Mouse (Mus musculus) CD8-positive naive resting alpha-beta T cell, adult 2 months (primary cell): Measurements from ENCODE around the gene Inhba.

ENCODE experiments used
- DNase-seq, 2 experiments: peaks; one replicate each; pipeline ENCODE4 v3.0.0; 2022; ENCODE audit warnings: low read depth in 2 of 2, low spot score in 2 of 2

The Inhba gene

DNA sequence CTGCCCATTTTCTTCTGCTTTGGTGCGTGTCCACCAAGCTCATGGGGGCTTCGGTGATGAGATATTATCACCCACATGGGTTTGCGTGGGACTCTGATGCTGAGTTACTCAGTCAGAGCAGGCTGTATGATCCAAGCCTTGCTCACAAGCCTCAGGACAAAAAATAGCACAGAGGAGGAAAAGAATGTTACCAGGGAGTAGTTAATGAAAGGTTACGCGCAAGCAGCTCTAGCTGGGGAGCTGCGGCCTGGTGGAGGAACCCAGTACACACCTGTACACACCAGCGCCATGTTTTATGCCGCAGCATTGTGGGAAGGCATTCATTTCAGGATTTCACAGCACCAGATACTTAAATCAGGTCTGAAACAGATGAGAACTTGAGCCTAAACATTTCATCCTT is 10.9 kb downstream of the Inhba start:
- DNase-seq: no peak

DNA sequence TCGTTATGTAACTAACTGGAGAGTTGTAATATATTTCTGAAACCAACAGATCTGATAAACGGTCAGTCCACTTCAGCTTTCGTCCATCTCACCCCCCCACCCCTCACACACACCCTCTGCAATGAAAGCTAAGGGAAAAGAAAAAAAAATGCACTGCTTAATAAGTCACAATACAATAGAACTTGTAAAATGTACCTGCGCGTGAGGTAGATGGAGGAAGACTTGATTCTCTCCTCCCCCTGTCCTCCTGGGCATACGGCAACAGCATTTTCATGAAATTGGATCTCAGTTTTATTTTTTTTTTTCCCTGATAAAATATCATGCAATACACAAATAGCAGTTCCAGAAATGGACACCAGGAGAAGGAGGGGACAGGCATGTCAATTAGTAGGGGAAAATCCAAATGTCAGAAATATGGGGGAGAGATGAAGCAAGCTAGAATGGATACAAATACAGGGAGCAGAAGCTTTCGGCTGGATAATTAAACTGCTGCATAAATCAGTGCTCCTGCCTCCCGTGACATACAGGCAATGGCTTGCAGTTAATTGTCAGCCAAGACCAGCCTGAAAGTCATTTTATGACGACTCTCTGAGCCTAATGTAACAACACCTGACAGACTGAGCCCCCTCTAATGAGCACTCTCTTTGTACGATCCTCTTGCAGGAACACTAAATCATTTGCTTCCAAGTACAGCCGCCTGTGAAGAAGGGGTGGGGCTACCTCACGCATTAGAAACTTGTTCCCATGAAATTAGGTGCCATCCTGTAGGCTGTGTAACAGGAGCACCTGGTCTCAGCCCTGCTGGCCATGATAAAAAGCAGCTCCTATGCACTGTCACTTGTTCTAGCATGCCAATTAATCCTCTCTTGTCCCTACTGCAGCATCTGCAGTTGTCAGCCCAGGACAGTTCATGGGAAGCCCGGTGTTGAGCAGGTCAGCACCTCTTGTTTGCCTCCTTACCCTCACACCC is 11.7 kb downstream of the Inhba start:
- DNase-seq: no peak

DNA sequence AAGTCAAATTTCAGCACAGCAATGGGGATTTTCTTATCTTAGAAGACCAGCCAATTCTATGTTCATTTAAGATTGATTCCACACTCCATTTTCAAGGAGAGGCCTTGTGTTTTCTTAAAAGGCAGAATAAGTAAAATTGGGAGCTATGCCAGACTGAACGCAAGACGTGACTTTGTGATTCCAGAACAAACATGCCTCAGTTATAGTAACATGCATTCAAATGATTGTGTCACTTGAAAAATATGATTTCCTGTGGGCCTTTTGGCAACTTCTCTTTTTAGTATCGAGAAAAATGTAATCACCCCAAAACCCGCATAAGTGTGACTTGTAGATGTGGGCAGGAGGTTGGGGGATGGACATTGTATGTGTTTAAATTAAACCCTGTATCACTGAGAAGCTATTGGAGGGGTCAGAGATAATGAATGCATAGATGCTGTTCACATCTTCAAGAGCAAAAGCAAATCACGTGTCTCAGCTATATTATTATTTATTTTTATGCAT is 19.0 kb downstream of the Inhba start:
- no peak for DNase-seq

DNA sequence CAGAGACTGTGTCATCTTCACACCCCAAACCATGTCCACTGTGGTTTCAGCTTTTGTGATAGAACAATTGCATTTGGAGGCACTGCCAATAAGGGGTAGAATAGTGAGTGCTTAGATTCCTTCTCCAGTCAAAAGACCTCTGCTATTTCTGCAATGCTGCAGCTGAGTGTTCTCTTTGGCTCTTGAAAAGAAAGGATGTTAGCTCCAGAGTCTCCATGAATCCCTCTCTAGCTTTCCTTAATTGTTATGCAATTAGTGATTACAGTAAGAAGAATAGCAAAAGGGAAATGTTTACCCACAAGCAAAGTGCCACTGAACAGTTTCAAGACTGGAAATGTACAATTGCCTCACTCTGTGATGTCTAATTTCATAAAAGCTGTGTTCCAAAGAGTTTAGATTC is 20.8 kb downstream of the Inhba start:
- no peak for DNase-seq

DNA sequence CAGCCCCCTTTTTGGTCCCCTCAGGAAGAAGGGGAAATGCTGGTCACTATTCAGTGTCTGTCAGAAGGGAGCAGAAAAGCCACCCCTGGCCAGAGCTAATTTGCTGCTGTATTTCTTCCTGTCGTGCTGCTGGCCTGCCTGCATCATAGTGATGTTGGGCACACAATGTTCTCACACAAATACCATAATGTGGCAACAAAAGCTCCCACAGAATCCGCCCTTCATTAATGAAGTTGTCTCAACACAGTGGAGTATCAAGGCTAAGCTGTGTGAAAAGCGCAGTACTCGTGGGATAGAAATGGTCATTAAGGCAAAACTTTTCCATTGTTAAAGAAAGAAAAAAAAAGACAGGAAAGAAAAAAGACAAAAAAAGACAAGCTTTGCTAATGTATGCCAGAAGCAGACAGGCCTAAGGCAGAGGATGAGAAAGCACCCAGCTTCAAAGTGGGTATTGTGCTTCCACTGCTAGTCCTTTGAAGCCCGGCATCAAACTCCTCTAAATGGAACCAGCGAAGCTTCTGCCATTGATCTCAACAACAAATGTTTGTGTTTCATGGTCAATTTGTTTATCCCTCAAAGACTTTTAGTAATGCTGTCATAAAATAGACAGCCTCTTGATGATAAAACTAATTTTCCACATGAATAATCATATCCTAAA is 21.4 kb downstream of the Inhba start:
- no peak for DNase-seq

DNA sequence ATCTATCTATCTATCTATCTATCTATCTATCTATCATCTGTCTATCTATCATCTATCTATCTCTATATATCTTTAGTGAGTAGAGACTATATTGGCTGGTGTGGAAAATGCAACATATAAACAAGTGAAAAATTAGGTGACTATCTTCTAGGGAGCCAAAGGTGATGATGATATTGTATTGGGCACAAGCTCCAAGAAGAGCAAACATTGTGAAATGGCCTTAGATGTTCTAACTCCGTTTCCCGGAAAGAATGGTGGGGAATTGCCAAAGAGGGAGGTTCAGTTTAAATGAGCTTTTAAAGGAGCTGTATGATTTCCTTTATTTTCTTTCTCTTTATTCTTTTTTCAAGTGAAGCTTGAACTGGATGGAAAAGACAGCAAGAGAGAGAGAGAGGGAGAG is 57.4 kb downstream of the Inhba start:
- DNase-seq: no peak

DNA sequence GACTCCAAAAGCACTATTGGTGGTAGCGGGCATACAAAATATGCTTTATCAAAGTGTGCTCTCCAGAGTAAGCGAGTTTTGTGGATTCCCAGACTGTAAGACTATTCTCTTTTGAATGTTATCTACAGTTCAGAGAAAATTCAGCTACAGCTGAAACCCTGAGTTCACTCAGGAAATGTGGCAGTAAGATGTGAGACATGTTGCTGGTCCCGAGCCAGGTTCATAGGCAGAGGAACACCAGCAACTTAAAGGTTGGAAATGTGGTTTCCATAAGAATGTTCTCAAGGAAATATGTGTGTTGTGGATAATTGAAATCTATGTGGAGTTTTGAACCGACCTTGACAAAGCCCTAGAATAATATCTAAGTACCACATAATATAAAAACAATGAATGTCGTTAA is 65.6 kb downstream of the Inhba start:
- no peak for DNase-seq

DNA sequence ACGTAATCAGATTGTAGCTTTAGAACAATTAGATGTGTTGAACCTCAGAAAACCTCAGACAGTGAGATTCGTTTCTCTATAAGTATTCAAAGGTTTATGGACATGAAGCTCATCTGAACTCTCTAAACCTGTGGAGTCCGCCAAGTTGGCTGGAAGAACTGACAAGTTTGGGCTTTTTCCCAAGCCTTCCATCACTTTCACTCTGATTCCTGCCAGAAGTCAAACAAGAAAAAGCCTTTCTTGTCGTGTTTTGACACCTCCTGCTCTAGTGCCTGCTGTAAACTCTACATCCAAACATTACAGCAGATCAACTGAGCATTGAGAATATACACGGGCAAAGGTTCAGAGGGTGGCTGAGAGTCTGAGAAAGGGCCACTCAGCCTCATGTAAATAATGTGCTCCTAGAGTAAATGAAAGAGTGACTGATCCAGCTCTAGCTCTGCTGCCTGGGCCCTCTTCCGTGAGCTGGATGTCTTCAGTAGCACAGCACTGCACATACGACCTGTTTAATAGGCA is 66.6 kb downstream of the Inhba start:
- no peak for DNase-seq

DNA sequence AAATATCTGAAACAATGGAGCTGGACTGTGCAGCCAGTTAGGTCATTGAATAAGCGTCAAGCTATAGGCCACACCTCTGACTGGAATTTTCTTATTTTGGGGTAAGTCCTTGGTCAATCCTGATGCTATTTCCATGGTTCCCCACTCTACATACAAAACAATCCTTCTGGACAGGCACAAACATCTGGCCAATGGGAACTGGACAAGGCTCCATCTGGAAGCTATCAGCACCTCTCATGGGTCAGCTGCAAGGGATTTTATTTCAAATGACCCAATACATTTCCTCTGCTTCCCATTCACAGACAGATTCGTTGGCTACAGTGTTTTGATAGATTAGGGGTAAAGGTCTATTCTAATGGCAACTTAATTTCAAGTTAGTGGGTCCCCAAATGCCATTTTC is 68.6 kb downstream of the Inhba start:
- DNase-seq: no peak
